Mouse (Mus musculus) myocyte (in vitro differentiated cells): ENCODE results near the gene Gm20388. TPM values are rescaled to one million over a fixed set of nuclear protein-coding genes. Genes with fewer than 3 reads are reported as not detected.

ENCODE experiments used
- H3K27me3 ChIP-seq: one replicate; pipeline ENCODE4 v1.6.1; 2011; ENCODE audit not compliant: control insufficient read depth, insufficient read depth, insufficient read length
- H3K36me3 ChIP-seq: one replicate; pipeline ENCODE4 v1.6.1; 2011; ENCODE audit not compliant: control insufficient read depth, insufficient read depth
- H3K4me2 ChIP-seq: one replicate; pipeline ENCODE4 v1.6.1; 2011; ENCODE audit warnings: low read depth, control low read depth
- H3K4me3 ChIP-seq: one replicate; pipeline ENCODE4 v1.5.1; 2011; ENCODE audit warnings: mild to moderate bottlenecking, control low read depth, moderate library complexity
- H3K79me2 ChIP-seq: one replicate; pipeline ENCODE4 v1.6.1; 2011; ENCODE audit not compliant: control insufficient read depth, insufficient read depth
- H3ac ChIP-seq: one replicate; pipeline ENCODE4 v1.6.1; 2011; ENCODE audit not compliant: control insufficient read depth, insufficient read length
- CEBPB ChIP-seq: IDR thresholded peaks from 2 replicates; pipeline ENCODE4 v1.6.1; 2011; ENCODE audit warnings: mild to moderate bottlenecking, moderate library complexity; ENCODE audit not compliant: poor library complexity, insufficient read depth, severe bottlenecking
- E2F4 ChIP-seq: IDR thresholded peaks from one replicate; pipeline ENCODE4 v1.6.1; 2011; ENCODE audit warnings: mild to moderate bottlenecking, control low read depth, moderate library complexity; ENCODE audit not compliant: insufficient read depth
- MAX ChIP-seq: IDR thresholded peaks from one replicate; pipeline ENCODE4 v1.6.1; 2011; ENCODE audit warnings: low read depth, mild to moderate bottlenecking, control low read depth
- MYOD1 ChIP-seq, 3 experiments: IDR thresholded peaks; one replicate each; pipeline ENCODE4 v1.6.1; 2011; ENCODE audit warnings: control low read depth in 2 of 3, low read depth in 2 of 3, mild to moderate bottlenecking in 2 of 3, moderate library complexity in 1 of 3; ENCODE audit not compliant: insufficient read length in 2 of 3, control insufficient read depth in 1 of 3
- MYOG ChIP-seq, 3 experiments: IDR thresholded peaks; one replicate each; pipeline ENCODE4 v1.6.1; 2011; ENCODE audit warnings: control low read depth in 2 of 3, low read depth in 2 of 3, mild to moderate bottlenecking in 2 of 3; ENCODE audit not compliant: insufficient read length in 2 of 3, control insufficient read depth in 1 of 3, insufficient read depth in 1 of 3
- POLR2AphosphoS2 ChIP-seq: IDR thresholded peaks from one replicate; pipeline ENCODE4 v1.6.1; 2011; ENCODE audit warnings: low read depth, control low read depth; ENCODE audit not compliant: insufficient read length
- REST ChIP-seq: IDR thresholded peaks from one replicate; pipeline ENCODE4 v1.6.1; 2011; ENCODE audit warnings: mild to moderate bottlenecking, control low read depth, moderate library complexity; ENCODE audit not compliant: insufficient read depth, insufficient read length
- SRF ChIP-seq: IDR thresholded peaks from one replicate; pipeline ENCODE4 v1.6.1; 2011; ENCODE audit warnings: low read depth; ENCODE audit not compliant: control insufficient read depth, insufficient read length
- TCF12 ChIP-seq: IDR thresholded peaks from one replicate; pipeline ENCODE4 v1.6.1; 2011; ENCODE audit warnings: mild to moderate bottlenecking, control low read depth; ENCODE audit not compliant: poor library complexity, insufficient read depth, severe bottlenecking
- TCF3 ChIP-seq: IDR thresholded peaks from one replicate; pipeline ENCODE4 v1.6.1; 2011; ENCODE audit warnings: low read depth, control low read depth; ENCODE audit not compliant: insufficient read length
- USF1 ChIP-seq: IDR thresholded peaks from one replicate; pipeline ENCODE4 v1.6.1; 2011; ENCODE audit warnings: low read depth, mild to moderate bottlenecking, control low read depth, moderate library complexity
- polyA plus RNA-seq: library from polyadenylated mRNA; unstranded; fragments of >200 nt; fragmentation: generic; extraction: Trizol; gene quantifications from one replicate; pipeline ENCODE4 v1.2.1, GENCODE M21; 2012; ENCODE audit warnings: missing spikeins

The Gm20388 gene
- polyA plus RNA-seq, 1 experiment: 15.3 TPM

- TF ChIP-seq TCF12 (no peak), E2F4 (no peak), SRF (no peak), MYOG (IDR thresholded peaks at IDR 0.05; ENCODE audit: control insufficient read depth in 1 of 3, insufficient read depth in 1 of 3, insufficient read length in 2 of 3, low read depth in 2 of 3) (no peak), POLR2AphosphoS2 (no peak), USF1 (no peak), TCF3 (no peak)
- Histone ChIP-seq H3ac (no peak overlapping the region), H3K27me3 (peaks cover 79% of the 10 kb centered on the region), H3K4me3 (no peak overlapping the region), H3K4me2 (no peak overlapping the region), H3K79me2 (no peaks in the 10 kb centered on the region), H3K36me3 (no peaks in the 10 kb centered on the region)
Measured at GRCm38 (mm10) chr8:122712411-122713156, 2801.9 kb downstream of the Gm20388 start.

GRCm38 (mm10) chr8:122713157-122713518 lies 2802.5 kb downstream of the Gm20388 start:
- Histone ChIP-seq H3K36me3 (no peaks in the 10 kb centered on the region), H3K79me2 (no peaks in the 10 kb centered on the region), H3K4me3 (no peak overlapping the region), H3ac (no peak overlapping the region), H3K4me2 (no peak overlapping the region), H3K27me3 (peaks cover 79% of the 10 kb centered on the region)
- TF ChIP-seq REST (no peak), CEBPB (no peak)

- no peaks in the 10 kb centered on the region for H3K36me3 ChIP-seq
- TF ChIP-seq MYOD1 (IDR thresholded peaks at IDR 0.05; ENCODE audit: control insufficient read depth in 1 of 3, insufficient read length in 2 of 3, low read depth in 2 of 3): peak in 2 of 3 experiments; percentile 80 to 95
- no peak for TF ChIP-seq MAX
- TF ChIP-seq MYOG (IDR thresholded peaks at IDR 0.05; ENCODE audit: control insufficient read depth in 1 of 3, insufficient read depth in 1 of 3, insufficient read length in 2 of 3, low read depth in 2 of 3): peak in 2 of 3 experiments; percentile 68 to 74
- TF ChIP-seq TCF3: peak; percentile 66
- peak; percentile 73 for TF ChIP-seq TCF12
- peaks cover 79% of the 10 kb centered on the region for H3K27me3 ChIP-seq
- H3K79me2 ChIP-seq: no peaks in the 10 kb centered on the region
- H3ac ChIP-seq: no peak overlapping the region
- no peak overlapping the region for H3K4me2 ChIP-seq
- no peak overlapping the region for H3K4me3 ChIP-seq
Measured at GRCm38 (mm10) chr8:122716566-122716965, 2805.9 kb downstream of the Gm20388 start.

GRCm38 (mm10) chr8:122717869-122718509 lies 2807.3 kb downstream of the Gm20388 start:
- TF ChIP-seq TCF12: no peak
- no peak for TF ChIP-seq E2F4
- no peak for TF ChIP-seq SRF
- no peak for TF ChIP-seq MYOG (IDR thresholded peaks at IDR 0.05; ENCODE audit: control insufficient read depth in 1 of 3, insufficient read depth in 1 of 3, insufficient read length in 2 of 3, low read depth in 2 of 3)
- TF ChIP-seq TCF3: no peak
- TF ChIP-seq MYOD1 (IDR thresholded peaks at IDR 0.05; ENCODE audit: control insufficient read depth in 1 of 3, insufficient read length in 2 of 3, low read depth in 2 of 3): no peak
- no peak for TF ChIP-seq REST
- no peak overlapping the region for H3ac ChIP-seq
- no peaks in the 10 kb centered on the region for H3K36me3 ChIP-seq
- no peak overlapping the region for H3K4me2 ChIP-seq
- peaks cover 84% of the 10 kb centered on the region for H3K27me3 ChIP-seq
- no peaks in the 10 kb centered on the region for H3K79me2 ChIP-seq
- H3K4me3 ChIP-seq: no peak overlapping the region

- Histone ChIP-seq H3ac (no peak overlapping the region), H3K27me3 (peaks cover 84% of the 10 kb centered on the region), H3K36me3 (no peaks in the 10 kb centered on the region), H3K79me2 (no peaks in the 10 kb centered on the region), H3K4me3 (no peak overlapping the region), H3K4me2 (no peak overlapping the region)
- TF ChIP-seq MYOG (IDR thresholded peaks at IDR 0.05; ENCODE audit: control insufficient read depth in 1 of 3, insufficient read depth in 1 of 3, insufficient read length in 2 of 3, low read depth in 2 of 3) (no peak), USF1 (no peak), TCF3 (no peak), TCF12 (no peak), CEBPB (no peak)
Measured at GRCm38 (mm10) chr8:122718711-122719499, 2808.3 kb downstream of the Gm20388 start.
